Mouse (Mus musculus) lung, embryonic 15.5 days (tissue): ENCODE measurements around the gene Cenph. TPM values are rescaled to one million over a fixed set of nuclear protein-coding genes. Genes with fewer than 3 reads are reported as not detected.
"Not testable (repeated sequence)": the region's sequence is repeated elsewhere in the genome, so short reads cannot be mapped to it uniquely, and the experiment has no call there.

Experiments
- ATAC-seq: fragments of 200-750 bp; cut with Nextera tagmentation; 2 replicates; pipeline ENCODE4 v1.8.0; 2017; ENCODE audit warnings: moderate number of reproducible peaks, borderline replicate concordance; ENCODE audit not compliant: low FRiP score, low TSS enrichment; ENCODE audit errors: extremely low read depth
- H3K27ac ChIP-seq: fragments of 300-500 bp; sonication (generic); 2 replicates; pipeline ENCODE4 v1.5.1; 2015; ENCODE audit warnings: moderate library complexity, mild to moderate bottlenecking, inconsistent platforms
- H3K27me3 ChIP-seq: fragments of 300-500 bp; sonication (generic); 2 replicates; pipeline ENCODE4 v1.6.1; 2015; ENCODE audit warnings: inconsistent platforms
- H3K36me3 ChIP-seq: fragments of 300-500 bp; sonication (generic); 2 replicates; pipeline ENCODE4 v1.6.1; 2015; ENCODE audit warnings: inconsistent platforms
- H3K4me1 ChIP-seq: fragments of 300-500 bp; sonication (generic); 2 replicates; pipeline ENCODE4 v1.6.1; 2015; ENCODE audit warnings: inconsistent platforms
- H3K4me2 ChIP-seq: fragments of 300-500 bp; sonication (generic); 2 replicates; pipeline ENCODE4 v1.6.1; 2015; ENCODE audit warnings: inconsistent platforms, mild to moderate bottlenecking, moderate library complexity
- H3K4me3 ChIP-seq: fragments of 300-500 bp; sonication (generic); 2 replicates; pipeline ENCODE4 v1.5.1; 2015; ENCODE audit warnings: mild to moderate bottlenecking, inconsistent platforms
- H3K9ac ChIP-seq: fragments of 300-500 bp; sonication (generic); 2 replicates; pipeline ENCODE4 v1.6.1; 2015; ENCODE audit warnings: inconsistent platforms
- H3K9me3 ChIP-seq: fragments of 300-500 bp; sonication (generic); 2 replicates; pipeline ENCODE4 v1.6.1; 2016; ENCODE audit warnings: inconsistent platforms
- WGBS: fragments of 180-500 bp; shearing (Covaris S2); methylation state at CpG from one replicate; pipeline ENCODE4 v1.1.7; 2015; 5-methylcytosine and 5-hydroxymethylcytosine counted together
- polyA plus RNA-seq: library from polyadenylated mRNA; unstranded; fragments of >200 nt; fragmentation: Nextera tagmentation; extraction: Ambion mirVana; gene quantifications from 2 replicates; pipeline ENCODE4 v1.2.1, GENCODE M21; 2015

The Cenph gene
- polyA plus RNA-seq, result 37.4 and 38.1 TPM in 2 replicates

DNA sequence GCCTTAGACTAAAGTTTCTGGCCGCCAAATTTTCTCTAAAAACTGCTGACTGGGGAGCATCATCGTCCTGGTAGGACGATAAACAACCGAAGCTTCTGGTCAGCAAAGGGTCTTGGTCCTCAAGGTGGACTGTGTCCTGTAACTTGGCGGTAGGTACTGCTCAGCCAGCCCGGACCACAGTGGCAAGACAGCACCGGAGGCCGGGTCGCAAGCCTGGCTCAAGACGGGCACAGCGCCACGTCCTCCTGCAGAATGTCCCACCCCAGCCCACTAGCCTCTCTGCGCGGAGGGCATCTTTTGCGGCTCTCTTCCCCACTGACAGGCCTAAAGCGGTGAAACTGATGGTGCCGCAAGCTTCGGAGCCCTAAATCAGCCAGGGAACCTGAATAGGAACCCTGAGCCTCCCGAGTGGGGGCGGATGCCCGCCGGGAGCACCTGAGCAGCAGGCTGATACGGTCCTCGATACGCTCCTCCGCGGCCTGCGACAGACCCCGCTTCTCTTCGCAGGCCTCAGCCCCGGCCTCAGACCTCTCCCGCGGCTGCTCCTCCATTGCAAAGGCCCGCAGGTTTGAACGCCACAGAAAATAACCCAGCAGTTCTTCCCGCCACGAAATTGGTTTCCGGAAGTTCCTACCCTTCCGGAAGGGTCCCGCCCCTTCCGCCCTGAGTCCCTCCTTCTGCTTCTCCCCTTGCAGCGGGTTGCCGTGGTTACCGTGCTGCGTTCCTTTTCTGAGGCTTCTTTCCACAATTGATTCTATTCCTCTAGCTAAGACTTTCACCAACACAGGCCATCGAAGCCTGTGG is at the start of gene Cenph:
Gene Cenph (minus strand): TSS at position 648 of the 804 bp plus-strand sequence.
- H3K4me1 ChIP-seq, result peaks cover 21% of the 10 kb centered on the region
- peak; percentile 93 for ATAC-seq
- H3K9me3 ChIP-seq, result no peaks in the 10 kb centered on the region
- H3K36me3 ChIP-seq, result peaks cover 28% of the 10 kb centered on the region
- peak within 1 kb of the TSS; percentile 80 for H3K9ac ChIP-seq
- H3K27me3 ChIP-seq, result no peaks in the 10 kb centered on the region
- peak within 1 kb of the TSS; percentile 87 for H3K4me2 ChIP-seq
- H3K4me3 ChIP-seq, result peak within 1 kb of the TSS; percentile 94
- WGBS, result under 1% methylated on average over 46 of the region's 46 CpGs
- peak within 1 kb of the TSS; percentile 57 for H3K27ac ChIP-seq

GRCm38 (mm10) chr13:100824916-100825315 is 49.2 kb upstream of the Cenph start:
- H3K9ac ChIP-seq, result no peak overlapping the region
- no peak overlapping the region for H3K27ac ChIP-seq
- no peak overlapping the region for H3K4me2 ChIP-seq
- ATAC-seq, result no peak
- H3K27me3 ChIP-seq, result no peaks in the 10 kb centered on the region
- no peaks in the 10 kb centered on the region for H3K4me1 ChIP-seq
- no peak overlapping the region for H3K4me3 ChIP-seq
- peaks cover 67% of the 10 kb centered on the region for H3K36me3 ChIP-seq
- 81% methylated on average over 3 of the region's 3 CpGs for WGBS
- no peaks in the 10 kb centered on the region for H3K9me3 ChIP-seq

DNA sequence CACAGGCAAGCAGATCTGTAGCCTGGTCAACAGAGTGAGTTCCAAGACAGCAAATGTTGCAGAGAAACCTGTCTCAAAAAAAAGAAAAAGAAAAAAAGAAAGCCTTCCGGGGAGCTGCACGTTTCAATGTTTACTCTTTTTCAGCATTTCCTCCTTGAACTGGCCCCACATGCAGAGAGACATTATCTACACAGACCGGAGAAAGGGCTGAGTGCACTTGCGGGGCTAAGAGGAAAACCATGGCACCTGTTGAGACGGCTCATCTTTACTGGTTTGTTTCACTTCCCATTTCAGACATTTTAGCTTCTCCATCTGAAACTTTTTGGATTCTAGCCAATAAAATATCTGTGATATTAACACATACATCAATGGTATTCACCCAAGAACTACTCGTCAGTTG is 48.6 kb upstream of the Cenph start:
- Histone ChIP-seq H3K27me3 (no peaks in the 10 kb centered on the region), H3K4me1 (no peaks in the 10 kb centered on the region), H3K36me3 (peaks cover 72% of the 10 kb centered on the region), H3K4me3 (no peak overlapping the region), H3K4me2 (no peak overlapping the region), H3K9ac (no peak overlapping the region), H3K9me3 (no peaks in the 10 kb centered on the region), H3K27ac (no peak overlapping the region)
- 48% methylated on average over 6 of the region's 6 CpGs for WGBS
- ATAC-seq, result no peak

GRCm38 (mm10) chr13:100823863-100824262 is 48.2 kb upstream of the Cenph start:
- Histone ChIP-seq H3K36me3 (peaks cover 74% of the 10 kb centered on the region), H3K9ac (no peak overlapping the region), H3K4me2 (no peak overlapping the region), H3K4me1 (no peaks in the 10 kb centered on the region), H3K27me3 (no peaks in the 10 kb centered on the region), H3K9me3 (no peaks in the 10 kb centered on the region), H3K27ac (no peak overlapping the region), H3K4me3 (no peak overlapping the region)
- 91% methylated on average over 3 of the region's 3 CpGs for WGBS
- ATAC-seq, result no peak

GRCm38 (mm10) chr13:100814451-100814850 is 38.8 kb upstream of the Cenph start:
- Histone ChIP-seq H3K9me3 (no peaks in the 10 kb centered on the region), H3K4me1 (no peaks in the 10 kb centered on the region), H3K36me3 (peaks cover 74% of the 10 kb centered on the region), H3K27me3 (no peaks in the 10 kb centered on the region), H3K9ac (no peak overlapping the region), H3K27ac (no peak overlapping the region), H3K4me2 (no peak overlapping the region), H3K4me3 (no peak overlapping the region)
- 92% methylated on average over 6 of the region's 6 CpGs for WGBS
- ATAC-seq, result no peak

DNA sequence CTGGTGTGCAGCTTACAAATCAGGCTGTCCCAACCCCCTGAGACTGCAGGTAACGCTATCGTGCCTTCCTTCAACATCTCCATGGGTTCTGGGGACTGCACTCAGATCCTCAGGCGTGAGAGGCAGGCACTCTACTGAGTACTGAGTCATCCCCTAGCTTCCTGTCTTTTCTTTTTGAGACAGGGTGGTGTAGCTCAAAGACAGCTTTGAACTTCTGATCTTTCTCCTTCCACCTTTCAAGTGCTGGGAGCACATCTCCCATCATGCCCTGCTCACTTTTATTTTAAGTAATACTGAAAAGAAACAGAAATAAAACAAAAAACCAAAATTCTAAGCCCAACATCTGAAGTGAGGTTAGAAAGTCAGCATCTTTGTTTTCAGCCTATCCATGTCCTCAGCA is 30.1 kb upstream of the Cenph start:
- no peaks in the 10 kb centered on the region for H3K9me3 ChIP-seq
- H3K4me3 ChIP-seq, result no peak overlapping the region
- no peak overlapping the region for H3K27ac ChIP-seq
- H3K4me1 ChIP-seq, result no peaks in the 10 kb centered on the region
- H3K9ac ChIP-seq, result no peak overlapping the region
- peaks cover 74% of the 10 kb centered on the region for H3K36me3 ChIP-seq
- no peak overlapping the region for H3K4me2 ChIP-seq
- ATAC-seq, result no peak
- H3K27me3 ChIP-seq, result no peaks in the 10 kb centered on the region
- 94% methylated on average over 3 of the region's 3 CpGs for WGBS

DNA sequence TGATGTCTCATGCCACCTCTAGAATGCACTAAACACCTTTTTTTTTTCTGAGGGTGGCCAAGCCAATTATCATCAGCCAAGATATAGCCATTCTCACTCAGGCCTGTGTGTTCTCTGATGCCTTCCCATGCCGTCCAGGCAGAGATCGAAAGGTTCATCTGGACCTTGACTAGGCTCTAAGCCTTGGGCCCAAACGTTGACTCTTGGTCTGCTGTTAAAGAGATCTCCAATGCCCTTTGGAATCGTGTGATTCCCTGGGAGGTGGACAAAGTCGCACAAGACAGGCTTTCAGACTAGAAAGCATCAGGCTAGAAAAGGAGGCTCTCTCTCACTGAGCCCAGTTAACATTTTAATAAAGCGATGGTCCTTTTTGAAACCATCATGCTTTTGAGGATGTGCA is 21.5 kb upstream of the Cenph start:
- Histone ChIP-seq H3K27me3 (no peaks in the 10 kb centered on the region), H3K9ac (no peak overlapping the region), H3K36me3 (peaks cover 10% of the 10 kb centered on the region; the same call in 1 of the 2 replicates), H3K4me1 (no peaks in the 10 kb centered on the region), H3K4me2 (no peak overlapping the region), H3K4me3 (no peak overlapping the region), H3K27ac (no peak overlapping the region), H3K9me3 (no peaks in the 10 kb centered on the region)
- WGBS, result 83% methylated on average over 6 of the region's 6 CpGs
- ATAC-seq, result no peak

GRCm38 (mm10) chr13:100789083-100789482 is 13.4 kb upstream of the Cenph start:
- Histone ChIP-seq H3K27me3 (no peaks in the 10 kb centered on the region), H3K4me2 (no peak overlapping the region), H3K27ac (no peak overlapping the region), H3K4me3 (no peak overlapping the region), H3K9me3 (no peaks in the 10 kb centered on the region), H3K36me3 (no peaks in the 10 kb centered on the region), H3K4me1 (peaks cover 11% of the 10 kb centered on the region), H3K9ac (no peak overlapping the region)
- ATAC-seq, result no peak
- WGBS, result 81% methylated on average over 3 of the region's 3 CpGs

DNA sequence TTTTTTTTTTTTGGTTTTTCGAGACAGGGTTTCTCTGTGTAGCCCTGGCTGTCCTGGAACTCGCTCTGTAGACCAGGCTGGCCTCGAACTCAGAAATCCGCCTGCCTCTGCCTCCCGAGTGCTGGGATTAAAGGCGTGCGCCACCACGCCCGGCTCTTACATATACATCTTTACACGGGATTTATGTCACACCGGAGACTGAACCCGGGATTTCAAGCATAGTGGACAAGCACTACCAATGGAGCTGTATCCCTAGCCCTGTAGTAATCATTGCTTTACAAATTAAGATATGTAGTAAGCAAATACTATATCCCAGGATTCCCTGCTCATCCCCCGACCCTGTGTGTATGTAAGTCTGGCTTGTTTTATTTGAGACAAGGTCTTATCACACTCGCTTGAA is 12.4 kb upstream of the Cenph start:
- H3K27ac ChIP-seq, ATAC-seq: not testable (repeated sequence)
- WGBS, result 90% methylated on average over 12 of the region's 14 CpGs

DNA sequence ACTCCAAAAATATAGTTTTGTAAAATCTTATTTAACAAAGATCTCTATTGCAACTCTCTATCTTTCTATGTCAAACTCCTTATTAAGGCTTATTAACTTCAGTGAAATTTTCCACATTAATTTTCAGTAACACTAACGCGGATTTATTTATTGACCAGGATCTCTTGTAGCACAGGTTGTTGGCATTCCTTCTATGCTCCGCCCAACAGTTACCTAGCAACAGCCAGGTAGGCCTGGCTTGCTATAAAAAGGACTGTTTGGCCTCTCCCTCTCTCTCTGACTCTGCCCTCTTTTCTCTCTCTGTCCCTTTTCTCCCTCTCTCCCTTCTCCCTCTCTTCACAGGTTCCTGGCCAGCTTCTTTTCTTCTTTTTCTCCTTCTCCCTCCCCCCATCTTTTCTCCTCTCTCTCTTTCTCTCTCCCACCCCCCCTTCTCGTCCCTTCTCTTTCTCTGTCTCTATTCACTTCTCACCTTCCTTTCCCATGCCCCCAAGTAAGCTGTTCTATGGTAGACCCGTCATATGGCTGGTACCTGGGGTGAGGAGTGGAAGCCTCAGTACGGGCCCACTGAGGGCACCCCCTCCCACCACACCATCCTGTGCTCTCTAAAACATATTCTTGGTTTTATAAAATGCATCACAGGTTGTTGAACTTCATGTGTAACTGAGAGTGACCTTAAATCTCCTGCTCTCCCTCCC is 11.8 kb upstream of the Cenph start:
- ATAC-seq, result no peak
- Histone ChIP-seq H3K4me1 (peaks cover 19% of the 10 kb centered on the region), H3K4me2 (no peak overlapping the region), H3K36me3 (peaks cover 10% of the 10 kb centered on the region), H3K9me3 (no peaks in the 10 kb centered on the region), H3K27me3 (no peaks in the 10 kb centered on the region), H3K9ac (no peak overlapping the region), H3K4me3 (no peak overlapping the region), H3K27ac (no peak overlapping the region)
- 58% methylated on average over 6 of the region's 6 CpGs for WGBS

More for the DNA sequence above, 12.4 kb upstream of the Cenph start:
- not testable (repeated sequence) for H3K36me3 ChIP-seq, H3K9ac ChIP-seq, H3K27me3 ChIP-seq, H3K9me3 ChIP-seq, H3K4me2 ChIP-seq, H3K4me3 ChIP-seq
- peaks cover 19% of the 10 kb centered on the region for H3K4me1 ChIP-seq

GRCm38 (mm10) chr13:100786414-100786867 is 10.7 kb upstream of the Cenph start, which contains the start of gene Ccnb1:
TSS of gene Ccnb1 (minus strand) at chr13:100786570.
- H3K27me3 ChIP-seq, result no peaks in the 10 kb centered on the region
- peak; percentile 98 for ATAC-seq
- 1% methylated on average over 35 of the region's 35 CpGs for WGBS

More at GRCm38 (mm10) chr13:100786414-100786867, 10.7 kb upstream of the Cenph start, which contains the start of gene Ccnb1:
- Histone ChIP-seq H3K4me3 (peak within 1 kb of the TSS; percentile 90), H3K9ac (peak within 1 kb of the TSS; percentile 88), H3K4me1 (peaks cover 19% of the 10 kb centered on the region), H3K27ac (peak within 1 kb of the TSS; percentile 44), H3K4me2 (peak within 1 kb of the TSS; percentile 73), H3K9me3 (no peaks in the 10 kb centered on the region), H3K36me3 (peaks cover 20% of the 10 kb centered on the region)
